Mouse (Mus musculus): ENCODE results near the gene Tbl1xr1.

GRCm38 (mm10) chr3:22222351-22222750 lies 145.9 kb downstream of the Tbl1xr1 start:
- TF ChIP-seq EP300 (optimal IDR thresholded peaks at IDR 0.05) (no peak), CTCF (IDR thresholded peaks at IDR 0.05; ENCODE audit: low read depth) (no peak)

Data from stomach, postnatal 0 days (tissue).